Mouse (Mus musculus) hindbrain, embryonic 16.5 days (tissue): ENCODE results near the gene Capn3. TPM values are rescaled to one million over a fixed set of nuclear protein-coding genes. Genes with fewer than 3 reads are reported as not detected.

Source experiments
- ATAC-seq: fragments of 200-750 bp; cut with Nextera tagmentation; 2 replicates; pipeline ENCODE4 v1.8.0; 2017; ENCODE audit warnings: moderate TSS enrichment, moderate library complexity
- H3K27ac ChIP-seq: fragments of 300-500 bp; sonication (generic); 2 replicates; pipeline ENCODE4 v1.5.1; 2014; ENCODE audit warnings: low read depth, mild to moderate bottlenecking, control low read depth, low read length, moderate library complexity
- H3K27me3 ChIP-seq: fragments of 300-500 bp; sonication (generic); replicated peaks from 2 replicates; pipeline ENCODE4 v1.6.1; 2014; ENCODE audit warnings: low read length; ENCODE audit not compliant: control insufficient read depth, insufficient read depth
- H3K36me3 ChIP-seq: fragments of 300-500 bp; sonication (generic); 2 replicates; pipeline ENCODE4 v1.6.1; 2014; ENCODE audit warnings: mild to moderate bottlenecking, low read length, moderate library complexity, mixed read lengths; ENCODE audit not compliant: control insufficient read depth, insufficient read depth
- H3K4me1 ChIP-seq: fragments of 300-500 bp; sonication (generic); 2 replicates; pipeline ENCODE4 v1.6.1; 2014; ENCODE audit warnings: low read depth, low read length; ENCODE audit not compliant: control insufficient read depth, insufficient read depth
- H3K4me2 ChIP-seq: fragments of 300-500 bp; sonication (generic); 2 replicates; pipeline ENCODE4 v1.6.1; 2014; ENCODE audit warnings: mild to moderate bottlenecking, low read length, control low read depth, moderate library complexity
- H3K4me3 ChIP-seq: fragments of 300-500 bp; sonication (generic); 2 replicates; pipeline ENCODE4 v1.5.1; 2014; ENCODE audit warnings: mild to moderate bottlenecking, low read length, control low read depth, moderate library complexity
- H3K9ac ChIP-seq: fragments of 300-500 bp; sonication (generic); 2 replicates; pipeline ENCODE4 v1.6.1; 2014; ENCODE audit warnings: low read depth, mild to moderate bottlenecking, control low read depth, low read length, moderate library complexity
- H3K9me3 ChIP-seq: fragments of 300-500 bp; sonication (generic); 2 replicates; pipeline ENCODE4 v1.6.1; 2014; ENCODE audit warnings: mild to moderate bottlenecking, low read length, moderate library complexity; ENCODE audit not compliant: control insufficient read depth
- WGBS: fragments of 180-500 bp; shearing (Covaris S2); extraction: QIAGEN DNeasy Blood & Tissue Kit; methylation state at CpG from one replicate; pipeline ENCODE4 v1.1.7; 2014; 5-methylcytosine and 5-hydroxymethylcytosine counted together
- polyA plus RNA-seq: library from polyadenylated mRNA; unstranded; fragments of >200 nt; fragmentation: Nextera tagmentation; extraction: Ambion mirVana; gene quantifications from 2 replicates; pipeline ENCODE4 v1.2.1, GENCODE M21; 2015

Gene Capn3
- polyA plus RNA-seq, 1 experiment from 2014 or later, result 0.54 TPM

GRCm38 (mm10) chr2:120501136-120501918 lies 45.5 kb downstream of the Capn3 start:
- WGBS, result 33% methylated on average over 17 of the region's 17 CpGs
- no peak overlapping the region for H3K4me3 ChIP-seq
- peaks cover 4% of the 10 kb centered on the region for H3K9me3 ChIP-seq
- no peak overlapping the region for H3K27ac ChIP-seq
- ATAC-seq, result no peak
- H3K4me1 ChIP-seq, result no peaks in the 10 kb centered on the region
- H3K36me3 ChIP-seq, result peaks cover 9% of the 10 kb centered on the region
- no peak overlapping the region for H3K4me2 ChIP-seq
- H3K9ac ChIP-seq, result no peak overlapping the region; the same call in none of the 2 replicates
- no peaks in the 10 kb centered on the region for H3K27me3 ChIP-seq

DNA sequence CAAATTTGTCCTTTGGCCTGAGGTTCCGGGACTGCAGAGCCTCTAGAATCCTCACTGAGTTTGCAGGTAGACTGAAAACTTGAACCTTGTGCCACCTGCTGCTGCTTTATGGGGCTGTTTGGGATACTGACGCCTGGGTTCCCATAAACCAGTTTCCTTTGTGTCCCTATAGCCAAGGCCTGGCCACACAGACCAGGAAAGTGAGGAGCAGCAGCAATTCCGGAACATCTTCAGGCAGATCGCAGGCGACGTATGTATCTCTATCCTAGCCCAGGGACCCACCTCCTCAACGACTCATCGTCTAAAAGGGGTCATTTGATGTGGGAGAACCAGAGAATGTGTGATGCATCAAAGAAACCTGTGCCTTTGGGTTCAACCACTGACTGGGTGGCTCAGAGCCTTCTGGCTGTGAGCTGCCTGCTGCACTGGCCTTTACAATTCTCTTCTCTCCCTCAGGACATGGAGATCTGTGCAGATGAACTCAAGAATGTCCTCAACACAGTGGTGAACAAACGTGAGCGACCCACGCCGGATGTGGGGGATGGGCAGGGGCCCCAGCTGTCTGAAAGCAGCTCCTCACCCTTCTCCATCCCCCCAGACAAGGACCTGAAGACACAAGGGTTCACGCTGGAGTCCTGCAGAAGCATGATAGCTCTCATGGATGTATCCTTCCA lies 46.2 kb downstream of the Capn3 start:
- no peaks in the 10 kb centered on the region for H3K27me3 ChIP-seq
- peaks cover 9% of the 10 kb centered on the region for H3K36me3 ChIP-seq
- no peak for ATAC-seq
- whole genome bisulfite sequencing, result 72% methylated on average over 13 of the region's 13 CpGs
- H3K4me2 ChIP-seq, result no peak overlapping the region
- H3K9ac ChIP-seq, result no peak overlapping the region
- no peaks in the 10 kb centered on the region for H3K4me1 ChIP-seq
- H3K27ac ChIP-seq, result no peak overlapping the region
- no peak overlapping the region for H3K4me3 ChIP-seq
- H3K9me3 ChIP-seq, result peaks cover 4% of the 10 kb centered on the region

- Histone ChIP-seq H3K9ac (no peak overlapping the region), H3K36me3 (peaks cover 9% of the 10 kb centered on the region), H3K9me3 (peaks cover 4% of the 10 kb centered on the region), H3K27me3 (no peaks in the 10 kb centered on the region), H3K4me3 (no peak overlapping the region), H3K27ac (no peak overlapping the region), H3K4me1 (no peaks in the 10 kb centered on the region), H3K4me2 (no peak overlapping the region)
- WGBS, result 77% methylated on average over 3 of the region's 3 CpGs
- ATAC-seq, result no peak
Observed at GRCm38 (mm10) chr2:120502605-120502990, 46.8 kb downstream of the Capn3 start.

DNA sequence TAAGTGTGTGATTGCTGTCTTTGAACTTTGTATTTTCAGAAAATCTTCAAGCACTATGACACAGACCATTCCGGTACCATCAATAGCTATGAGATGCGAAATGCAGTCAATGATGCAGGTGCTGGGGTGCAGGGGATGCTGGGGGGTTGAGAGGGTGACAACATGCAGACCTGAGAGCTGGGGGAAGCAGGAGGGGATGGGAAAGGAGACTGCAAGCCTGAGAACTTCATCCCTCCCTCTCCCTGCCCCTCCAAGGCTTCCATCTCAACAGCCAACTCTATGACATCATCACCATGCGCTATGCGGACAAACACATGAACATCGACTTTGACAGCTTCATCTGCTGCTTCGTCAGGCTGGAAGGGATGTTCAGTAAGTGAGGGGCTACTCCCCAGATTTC lies 47.3 kb downstream of the Capn3 start:
- Histone ChIP-seq H3K9ac (no peak overlapping the region), H3K9me3 (peaks cover 4% of the 10 kb centered on the region), H3K27me3 (no peaks in the 10 kb centered on the region), H3K4me3 (no peak overlapping the region), H3K27ac (no peak overlapping the region), H3K4me1 (no peaks in the 10 kb centered on the region), H3K36me3 (peaks cover 9% of the 10 kb centered on the region), H3K4me2 (no peak overlapping the region)
- ATAC-seq, result no peak
- 85% methylated on average over 6 of the region's 6 CpGs for WGBS

DNA sequence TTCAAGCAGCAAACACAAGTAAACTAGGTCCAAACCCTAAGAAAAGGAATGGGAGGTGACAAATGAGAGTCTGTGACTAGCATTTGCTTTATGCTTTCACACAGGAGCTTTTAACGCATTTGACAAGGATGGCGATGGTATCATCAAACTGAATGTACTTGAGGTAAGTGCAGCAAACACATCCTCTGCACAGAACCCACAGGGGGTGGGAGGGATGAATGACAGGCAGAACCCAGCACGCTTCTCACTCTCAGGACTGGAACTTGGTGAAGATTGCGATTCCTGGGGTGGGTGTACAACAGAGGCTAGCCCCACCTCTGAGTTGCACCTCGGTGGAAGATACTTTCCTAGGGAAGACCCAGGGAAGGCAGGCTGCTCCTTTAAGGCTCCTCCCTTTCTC lies 48.2 kb downstream of the Capn3 start:
- Histone ChIP-seq H3K27me3 (no peaks in the 10 kb centered on the region), H3K36me3 (peaks cover 10% of the 10 kb centered on the region)
- no peak for ATAC-seq

DNA sequence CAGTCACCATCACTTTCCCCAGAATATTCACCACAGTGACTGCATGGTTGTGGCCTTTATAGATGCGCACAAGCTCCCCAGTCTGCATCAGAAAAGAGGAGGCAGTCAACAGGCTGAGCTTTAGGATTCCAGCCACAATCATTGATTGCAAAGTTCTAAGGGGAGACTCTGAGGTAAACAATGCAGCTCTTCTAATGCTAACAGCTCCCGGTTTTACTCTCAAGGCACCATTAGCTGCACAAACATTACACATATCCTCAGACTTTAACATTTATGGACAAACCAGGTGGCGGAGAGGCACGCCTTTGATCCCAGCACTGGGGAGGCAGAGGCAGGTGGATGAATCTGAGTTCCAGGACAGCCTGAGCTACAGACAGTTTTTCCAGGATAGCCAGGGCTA lies 58.4 kb downstream of the Capn3 start:
- Histone ChIP-seq H3K9ac (no peak overlapping the region), H3K27ac (no peak overlapping the region), H3K36me3 (peaks cover 47% of the 10 kb centered on the region), H3K4me3 (no peak overlapping the region), H3K4me1 (no peaks in the 10 kb centered on the region), H3K27me3 (no peaks in the 10 kb centered on the region), H3K9me3 (no peaks in the 10 kb centered on the region), H3K4me2 (no peak overlapping the region)
- 96% methylated on average over 4 of the region's 4 CpGs for WGBS
- no peak for ATAC-seq

More for the DNA sequence above, 48.2 kb downstream of the Capn3 start:
- Histone ChIP-seq H3K27ac (no peak overlapping the region), H3K9ac (no peak overlapping the region), H3K9me3 (peaks cover 4% of the 10 kb centered on the region), H3K4me3 (no peak overlapping the region), H3K4me2 (no peak overlapping the region), H3K4me1 (no peaks in the 10 kb centered on the region)
- 77% methylated on average over 5 of the region's 5 CpGs for WGBS

DNA sequence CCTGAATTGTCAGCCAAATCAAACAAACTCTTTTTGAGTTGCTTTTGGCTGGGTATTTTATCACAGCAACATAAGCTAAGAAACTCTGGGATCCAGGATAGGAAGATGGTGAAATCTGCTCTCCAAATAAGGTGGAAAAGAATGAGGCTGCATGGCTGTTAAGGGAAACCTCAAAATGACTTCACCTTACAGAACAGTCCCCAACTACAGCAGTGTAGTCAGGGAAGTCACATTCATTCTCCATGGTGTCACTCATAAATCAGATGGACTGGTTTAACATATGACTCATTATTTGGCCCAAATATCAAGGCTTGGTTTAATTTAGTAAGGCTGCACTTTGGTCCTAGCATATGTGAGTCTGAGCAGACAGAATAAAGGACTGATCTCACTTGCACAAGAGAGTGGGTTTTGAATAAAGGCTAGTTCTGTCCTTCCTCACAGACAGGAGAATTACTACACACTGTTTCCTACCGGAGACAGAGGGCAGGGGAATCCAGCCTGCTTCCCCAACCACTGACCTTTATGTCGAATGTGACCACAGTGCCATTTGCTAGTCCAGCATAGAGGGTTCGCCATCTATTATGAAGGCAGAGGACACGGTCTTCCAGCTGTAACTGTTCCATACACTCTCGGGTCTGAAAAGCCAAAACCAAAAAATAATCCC lies 62.9 kb downstream of the Capn3 start:
- ATAC-seq, result no peak
- no peak overlapping the region for H3K9ac ChIP-seq
- no peak overlapping the region for H3K4me3 ChIP-seq
- H3K4me2 ChIP-seq, result no peak overlapping the region
- 91% methylated on average over 5 of the region's 5 CpGs for WGBS
- H3K36me3 ChIP-seq, result peaks cover 50% of the 10 kb centered on the region
- H3K27me3 ChIP-seq, result no peaks in the 10 kb centered on the region
- no peak overlapping the region for H3K27ac ChIP-seq
- no peaks in the 10 kb centered on the region for H3K9me3 ChIP-seq
- no peaks in the 10 kb centered on the region for H3K4me1 ChIP-seq

DNA sequence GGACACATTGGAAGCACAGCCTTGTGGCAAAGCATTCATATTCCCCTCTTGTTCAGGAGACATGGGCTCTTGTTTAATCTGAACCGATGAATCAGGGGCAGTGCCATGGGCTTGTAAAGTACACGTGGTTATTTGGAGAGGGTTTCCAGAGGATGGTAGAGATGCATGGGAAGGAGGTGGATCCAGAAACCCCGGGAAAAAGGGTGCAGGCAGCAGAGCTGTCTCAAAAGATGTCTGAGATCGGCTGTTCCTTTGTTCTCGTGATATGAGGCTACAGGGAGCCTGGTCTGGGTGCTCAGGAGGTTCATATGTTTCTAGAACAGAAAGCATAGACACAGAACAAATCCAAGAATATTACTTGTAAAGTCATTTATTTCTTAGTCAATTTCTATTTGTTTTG lies 71.0 kb downstream of the Capn3 start:
- Histone ChIP-seq H3K4me3 (no peak overlapping the region), H3K27ac (no peak overlapping the region), H3K36me3 (peaks cover 55% of the 10 kb centered on the region), H3K4me2 (no peak overlapping the region), H3K9ac (no peak overlapping the region), H3K4me1 (no peaks in the 10 kb centered on the region), H3K27me3 (no peaks in the 10 kb centered on the region), H3K9me3 (no peaks in the 10 kb centered on the region)
- WGBS, result 94% methylated on average over 5 of the region's 5 CpGs
- ATAC-seq, result no peak

- no peaks in the 10 kb centered on the region for H3K4me1 ChIP-seq
- H3K4me2 ChIP-seq, result no peak overlapping the region
- no peak overlapping the region for H3K27ac ChIP-seq
- H3K4me3 ChIP-seq, result no peak overlapping the region
- H3K9ac ChIP-seq, result no peak overlapping the region
- ATAC-seq, result no peak
- no peaks in the 10 kb centered on the region for H3K9me3 ChIP-seq
- H3K36me3 ChIP-seq, result peaks cover 38% of the 10 kb centered on the region
- H3K27me3 ChIP-seq, result no peaks in the 10 kb centered on the region
Observed at GRCm38 (mm10) chr2:120529531-120529930, 73.7 kb downstream of the Capn3 start.
